Mouse (Mus musculus) lung, postnatal 25 days (tissue): ENCODE measurements around the gene Vegfd.

ENCODE experiments used
- DNase-seq: peaks from one replicate; pipeline ENCODE4 v3.0.0; 2022; ENCODE audit warnings: low spot score

The Vegfd gene

DNA sequence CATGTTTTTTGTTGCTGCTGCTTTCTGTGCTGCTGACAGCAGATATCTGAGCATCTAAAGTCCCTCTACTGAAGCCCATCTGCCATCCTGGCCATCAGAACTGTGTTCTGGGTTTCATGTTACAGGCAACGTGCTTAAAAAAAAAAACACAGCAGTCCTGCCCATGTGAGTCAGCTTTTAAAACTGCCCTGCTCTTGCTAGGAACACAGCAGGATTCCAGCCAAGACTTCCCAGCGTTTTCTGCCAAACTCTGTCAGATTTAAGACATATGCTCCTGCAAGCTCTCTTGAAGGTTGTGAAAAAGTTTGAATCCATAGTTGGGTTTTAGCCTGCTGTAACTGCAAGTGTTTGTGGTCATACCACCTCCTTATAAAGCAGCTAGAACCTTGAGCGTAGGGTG is at the start of gene Vegfd:
Gene Vegfd (plus strand): TSS at position 298 of the 400 bp plus-strand sequence.
- peak; percentile 32 for DNase-seq

DNA sequence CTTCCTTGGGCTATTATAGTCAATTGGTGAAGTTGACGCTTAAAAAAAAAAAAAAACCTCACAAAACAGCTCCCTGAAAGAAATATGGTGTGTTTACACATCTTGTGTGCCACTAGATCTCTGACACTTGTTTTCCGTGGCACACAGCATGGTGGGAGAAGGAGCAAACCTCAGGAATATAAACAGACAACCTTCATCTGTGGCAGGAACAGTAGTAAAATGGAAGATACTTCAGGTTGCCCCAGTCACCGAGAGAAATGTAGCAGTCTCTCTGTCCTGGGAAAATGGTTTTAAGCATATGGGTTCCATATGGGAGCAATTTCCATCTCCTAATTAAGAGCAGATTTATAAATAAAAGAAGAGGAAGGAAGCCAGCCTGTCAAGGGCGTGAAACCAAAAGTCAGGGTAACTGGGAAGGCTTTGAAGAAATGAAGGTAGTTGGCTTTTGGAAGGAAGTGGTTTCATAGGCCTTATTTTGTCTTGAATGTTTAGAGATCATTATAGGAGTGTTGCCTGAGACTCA is 49.7 kb upstream of the Vegfd start:
- DNase-seq: no peak

- no peak for DNase-seq
These were observed 42.8 kb upstream of the Vegfd start for GRCm38 (mm10) chrX:164330351-164330750.

- DNase-seq: no peak
These were observed 42.4 kb upstream of the Vegfd start for GRCm38 (mm10) chrX:164330766-164331165.

GRCm38 (mm10) chrX:164338591-164338990 is 34.6 kb upstream of the Vegfd start:
- no peak for DNase-seq

DNA sequence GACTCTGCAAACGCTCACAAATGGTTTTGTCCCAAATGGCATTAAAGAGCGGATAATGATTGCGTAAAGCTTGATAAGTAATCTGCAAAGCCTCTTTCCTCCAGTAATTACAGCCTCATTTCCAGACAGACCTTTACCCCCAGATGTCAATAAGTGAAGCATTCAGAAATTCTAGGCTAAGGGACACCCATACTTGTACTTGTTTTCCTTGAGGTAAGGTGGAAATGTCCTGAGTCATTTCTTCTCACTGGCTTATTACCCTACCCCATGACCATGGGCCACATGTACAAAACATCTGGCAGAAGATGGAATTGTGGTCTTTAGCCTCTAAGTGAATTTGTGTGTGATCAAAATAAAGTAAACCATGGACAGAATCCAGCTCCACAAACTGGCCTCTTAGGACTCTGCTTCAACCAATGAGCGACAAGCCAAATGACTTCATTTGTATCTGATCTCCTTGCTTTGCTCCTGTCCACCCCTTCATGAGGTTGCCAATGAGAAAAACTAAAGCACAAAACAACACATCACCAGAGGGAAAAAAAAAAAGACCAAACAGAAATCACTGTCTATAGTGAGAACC is 27.7 kb upstream of the Vegfd start:
- no peak for DNase-seq

DNA sequence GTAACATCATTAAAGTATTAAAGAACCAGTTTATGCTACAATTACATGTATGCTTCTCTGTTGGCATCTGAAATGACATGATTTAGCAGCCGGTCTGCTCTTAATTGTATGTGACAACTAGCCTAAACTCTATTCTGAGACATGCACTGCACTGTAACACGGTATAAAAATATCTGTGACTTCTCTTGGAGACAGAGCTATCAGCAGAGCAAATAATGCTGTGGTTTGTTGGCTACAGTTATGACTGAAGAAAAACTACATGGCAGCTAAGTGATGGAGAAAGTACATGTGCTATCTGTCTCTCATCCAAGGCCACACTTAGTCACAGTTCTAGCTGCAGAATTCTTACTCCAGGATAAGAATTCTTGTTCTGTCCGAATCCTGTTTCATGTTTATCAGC is 24.2 kb upstream of the Vegfd start:
- DNase-seq: no peak

GRCm38 (mm10) chrX:164365153-164365865 is 7.9 kb upstream of the Vegfd start:
- DNase-seq: no peak

DNA sequence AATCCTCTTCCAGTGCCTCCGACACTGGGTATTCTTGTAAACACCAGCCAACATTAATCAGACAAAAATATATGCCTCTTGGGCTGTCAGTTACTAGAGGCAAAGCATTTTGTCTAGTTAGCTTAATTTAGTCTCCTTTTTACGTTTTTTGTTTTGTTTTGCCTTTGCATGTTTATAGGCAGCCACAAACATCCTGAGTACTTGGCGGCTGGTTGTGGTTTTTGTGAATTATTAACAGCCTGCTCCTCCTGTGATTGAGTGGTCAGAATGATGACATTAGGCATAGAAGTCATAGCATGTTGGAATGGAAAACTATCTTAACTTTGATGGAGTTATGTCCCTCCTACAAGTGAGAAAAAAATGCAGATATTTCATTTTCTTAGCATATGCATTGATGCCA is 2.6 kb upstream of the Vegfd start:
- no peak for DNase-seq

- no peak for DNase-seq
These were observed 1.4 kb downstream of the Vegfd start for GRCm38 (mm10) chrX:164374586-164374985.

DNA sequence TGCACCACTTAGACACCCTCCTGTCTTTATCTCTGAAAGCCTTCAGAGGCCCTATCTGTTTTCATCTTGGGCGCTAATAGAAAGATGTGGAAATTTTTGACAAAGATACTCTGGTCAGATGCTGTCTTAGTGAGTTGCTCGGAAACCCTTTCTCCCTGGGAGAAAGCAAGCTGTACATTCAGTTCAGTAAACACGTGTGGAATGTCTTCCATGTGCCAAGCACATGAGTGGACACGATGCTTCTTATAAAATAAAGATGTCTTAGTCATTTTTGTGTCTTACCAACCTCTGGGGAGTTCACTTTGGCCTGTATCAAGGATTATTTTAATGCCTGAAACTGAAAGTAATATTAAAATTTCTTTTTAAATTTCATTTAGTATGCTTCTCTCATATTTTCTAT is 6.5 kb downstream of the Vegfd start:
- DNase-seq: no peak

DNA sequence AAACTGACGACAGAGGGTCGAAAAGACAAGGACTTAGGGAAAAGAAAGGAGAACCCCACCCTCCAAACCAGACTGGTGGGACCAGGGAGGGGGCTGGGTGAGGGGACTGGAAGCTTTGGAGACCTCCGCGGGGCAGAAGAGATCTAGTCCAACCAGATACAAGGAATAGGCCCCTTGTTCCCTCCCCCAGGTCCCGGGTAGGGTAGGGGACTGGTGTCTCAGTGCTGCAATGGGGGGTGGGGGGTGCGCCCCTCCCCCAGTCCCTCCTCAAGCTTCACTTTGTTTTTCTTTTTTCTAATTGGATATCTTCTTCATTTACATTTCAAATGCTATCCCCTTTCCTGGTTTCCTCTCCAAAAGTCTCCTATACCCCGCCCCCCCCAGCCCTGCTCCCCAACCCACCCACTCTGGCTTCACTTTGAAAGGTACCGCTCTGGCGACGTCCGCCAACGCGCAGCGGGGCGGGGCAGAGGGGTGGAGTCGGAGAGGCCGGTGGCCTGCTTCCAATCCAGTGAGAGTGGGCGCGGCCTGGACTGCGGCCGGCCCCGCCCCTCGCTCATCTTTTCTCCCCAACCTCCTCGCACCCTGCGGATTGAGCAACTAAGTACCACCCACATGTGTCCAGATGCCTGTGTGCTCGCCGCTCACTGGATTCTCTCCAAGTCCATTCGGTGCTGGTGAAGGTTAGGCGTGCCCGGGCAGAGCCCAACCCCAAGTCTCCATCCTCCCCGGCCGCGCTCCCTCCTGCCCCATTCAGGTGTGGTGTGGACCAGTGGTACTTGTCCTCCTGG is 8.6 kb downstream of the Vegfd start:
- DNase-seq: peak; percentile 78

- no peak for DNase-seq
These were observed 20.9 kb downstream of the Vegfd start for GRCm38 (mm10) chrX:164394091-164394490.

DNA sequence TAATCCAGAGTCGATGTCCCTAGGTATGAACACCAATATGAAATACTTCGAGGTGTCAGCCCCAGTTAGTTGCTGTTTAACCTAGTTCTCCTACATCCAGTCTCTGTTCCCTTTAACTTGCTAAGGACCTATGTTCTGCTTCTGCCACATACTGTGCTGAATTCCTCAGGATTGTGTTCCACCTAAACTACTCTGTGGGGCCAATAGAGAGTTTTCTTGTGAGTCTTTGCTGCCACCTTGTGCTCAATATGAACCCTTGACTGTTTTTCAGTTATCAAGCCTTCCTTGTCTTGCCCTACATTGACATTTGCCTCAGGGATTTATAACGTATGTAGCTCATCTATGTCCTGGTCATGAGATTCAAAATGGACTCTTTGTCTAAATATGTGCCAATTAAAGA is 25.3 kb downstream of the Vegfd start:
- no peak for DNase-seq

GRCm38 (mm10) chrX:164405080-164405649 is 32.0 kb downstream of the Vegfd start:
- no peak for DNase-seq

- no peak for DNase-seq
These were observed 33.2 kb downstream of the Vegfd start for GRCm38 (mm10) chrX:164406133-164407022.

DNA sequence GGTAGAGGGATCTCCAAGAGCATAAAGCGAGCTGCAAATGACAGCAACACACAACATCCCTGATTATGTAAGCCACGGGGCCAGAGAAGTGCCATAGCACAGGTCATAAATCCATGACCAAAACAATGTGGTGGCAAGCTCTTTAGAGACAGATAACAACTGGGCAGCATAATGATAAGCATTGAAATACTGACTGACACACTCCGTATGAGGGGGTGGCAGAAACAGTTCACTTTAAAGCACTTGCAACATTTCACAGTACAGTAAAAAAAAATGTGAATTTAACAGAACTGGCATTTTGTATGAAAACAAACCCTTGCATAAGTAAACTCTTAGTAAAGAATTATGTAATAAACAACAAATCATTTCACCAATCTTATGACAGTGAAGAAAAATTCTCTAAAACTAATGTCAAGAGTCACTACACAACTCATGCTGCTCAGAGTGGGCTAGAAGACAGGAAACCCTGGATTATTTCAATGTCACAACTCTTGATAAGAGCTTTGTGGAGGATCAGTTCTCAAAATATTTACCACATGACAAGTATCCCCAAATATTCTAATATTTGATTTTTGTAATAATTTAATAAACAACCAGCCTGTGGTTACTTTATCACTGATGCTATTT is 35.2 kb downstream of the Vegfd start:
- DNase-seq: no peak

DNA sequence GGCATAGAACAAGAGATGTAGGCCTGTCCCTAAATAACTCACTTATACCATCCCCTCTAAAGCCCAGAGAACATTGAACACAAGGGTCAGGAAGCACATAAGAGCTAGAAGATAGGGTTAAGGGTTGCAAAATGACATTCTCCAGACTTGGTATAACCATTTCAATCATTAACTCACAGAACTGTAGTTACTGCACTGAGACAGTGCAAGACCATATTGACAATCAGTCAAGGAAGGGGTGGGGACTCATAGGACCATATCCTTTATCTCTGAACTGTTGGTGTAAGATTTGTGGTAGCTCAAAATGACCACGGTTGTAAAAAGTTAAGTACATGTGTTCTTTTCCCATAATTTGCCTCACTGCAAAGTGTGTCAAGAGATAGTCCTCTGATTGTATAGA is 37.4 kb downstream of the Vegfd start:
- DNase-seq: no peak

DNA sequence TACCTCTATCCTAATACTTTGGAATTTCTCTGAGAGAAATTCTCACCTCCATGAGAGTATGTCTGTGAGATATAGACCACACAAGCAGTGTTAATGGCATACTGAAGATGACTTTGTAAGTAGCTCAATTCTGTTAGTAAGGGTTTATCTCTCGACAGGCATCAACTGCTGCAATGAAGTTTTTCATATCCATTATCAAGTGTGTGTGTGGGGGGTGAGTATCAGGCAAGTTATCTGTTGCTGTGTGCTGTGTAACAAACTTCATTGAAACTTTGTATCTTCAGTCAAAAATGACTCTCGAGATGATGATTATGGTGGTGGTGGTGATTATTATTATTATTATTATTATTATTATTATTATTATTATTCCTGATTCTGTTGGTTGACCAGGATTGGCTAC is 43.6 kb downstream of the Vegfd start:
- DNase-seq: no peak

GRCm38 (mm10) chrX:164418008-164418407 is 44.8 kb downstream of the Vegfd start:
- no peak for DNase-seq

- peak; percentile 95 for DNase-seq
These were observed 46.3 kb downstream of the Vegfd start, which contains the start of gene Piga for GRCm38 (mm10) chrX:164419471-164419939. Gene Piga (plus strand): TSS chrX:164419787.
